In genomic region chr17:70683561-70684167, GRCm38 (mm10) we compare ENCODE assay signal across 8 mouse cellular contexts.
DNase-seq lines count a peak whose midpoint lies in the region; ATAC-seq and TF ChIP-seq lines count a peak whose summit lies in the region.

No protein-coding gene starts in this region.

- 0 out of 2 replicates have a peak, but pooled peaks cover 4% of the 10 kb centered on the region for H3K4me1 ChIP-seq in embryonic facial prominence, embryonic 14.5 days (ENCODE audit: control insufficient read depth, insufficient read depth, low read length)
- 0 out of 2 replicates have a peak, but pooled peaks cover 4% of the 10 kb centered on the region for H3K4me1 ChIP-seq in heart, embryonic 10.5 days
- H3K4me1 ChIP-seq in kidney, embryonic 14.5 days (ENCODE audit: control insufficient read depth, insufficient read depth, low read length) = no peaks in the 10 kb centered on the region
- H3K4me1 ChIP-seq in liver, adult 2 months (ENCODE audit: control insufficient read depth, insufficient read depth, low read length) = peaks cover 1% of the 10 kb centered on the region; the same call in 1 of the 2 replicates
- 0 out of 2 replicates have a peak, but pooled peaks cover 2% of the 10 kb centered on the region for H3K4me1 ChIP-seq in neural tube, embryonic 12.5 days

- no peak for TF ChIP-seq POLR2A in liver, adult 2 months (IDR thresholded peaks at IDR 0.05; ENCODE audit: extremely low read depth, insufficient read depth, low read length)

- DNase-seq in 416B (ENCODE audit: low read depth) = peak; percentile 56
- DNase-seq in adrenal gland, postnatal 4 days (ENCODE audit: low spot score in 2 of 2) = peak; percentile 50
- DNase-seq in embryonic facial prominence, embryonic 14.5 days (ENCODE audit: low spot score) = peak; percentile 82
- peak; percentile 84 for DNase-seq in heart, embryonic 10.5 days (ENCODE audit: low spot score)
- DNase-seq in liver, adult 2 months (ENCODE audit: extremely low read depth, low read depth, low spot score) = peak; percentile 30
- DNase-seq in telencephalon, adult 2 months (ENCODE audit: low read depth, low spot score) = peak; percentile 62

- no peaks in the 10 kb centered on the region for H3K9me3 ChIP-seq in embryonic facial prominence, embryonic 14.5 days (ENCODE audit: control insufficient read depth, low read length)
- H3K9me3 ChIP-seq in heart, embryonic 10.5 days = no peaks in the 10 kb centered on the region
- H3K9me3 ChIP-seq in kidney, embryonic 14.5 days (ENCODE audit: control insufficient read depth, low read length) = no peaks in the 10 kb centered on the region
- no peaks in the 10 kb centered on the region for H3K9me3 ChIP-seq in neural tube, embryonic 12.5 days

- WGBS in embryonic facial prominence, embryonic 14.5 days = 10% methylated on average over 15 of the region's 15 CpGs
- WGBS in heart, embryonic 10.5 days = 12% methylated on average over 15 of the region's 15 CpGs
- 14% methylated on average over 15 of the region's 15 CpGs for WGBS in kidney, embryonic 14.5 days
- WGBS in liver, adult 2 months = 13% methylated on average over 15 of the region's 15 CpGs
- 13% methylated on average over 15 of the region's 15 CpGs for WGBS in neural tube, embryonic 12.5 days

- H3K4me3 ChIP-seq in embryonic facial prominence, embryonic 14.5 days (ENCODE audit: low read depth, low read length) = no peak overlapping the region
- no peak overlapping the region for H3K4me3 ChIP-seq in heart, embryonic 10.5 days
- H3K4me3 ChIP-seq in kidney, embryonic 14.5 days (ENCODE audit: low read length) = no peak overlapping the region
- no peak overlapping the region for H3K4me3 ChIP-seq in liver, adult 2 months (ENCODE audit: insufficient read depth, low read depth, low read length)
- H3K4me3 ChIP-seq in neural tube, embryonic 12.5 days = no peak overlapping the region

- no peak overlapping the region for H3K9ac ChIP-seq in embryonic facial prominence, embryonic 14.5 days (ENCODE audit: low read depth, low read length)
- no peak overlapping the region for H3K9ac ChIP-seq in kidney, embryonic 14.5 days (ENCODE audit: low read depth, low read length)
- no peak overlapping the region for H3K9ac ChIP-seq in liver, adult 2 months (ENCODE audit: low read depth, low read length)
- H3K9ac ChIP-seq in neural tube, embryonic 12.5 days = no peak overlapping the region

- H3K79me2 ChIP-seq in liver, adult 2 months (ENCODE audit: control insufficient read depth, insufficient read depth, low read length) = no peaks in the 10 kb centered on the region

- no peaks in the 10 kb centered on the region for H3K27me3 ChIP-seq in embryonic facial prominence, embryonic 14.5 days (replicated peaks; ENCODE audit: control insufficient read depth, insufficient read depth, low read length)
- H3K27me3 ChIP-seq in heart, embryonic 10.5 days (ENCODE audit: insufficient read depth, poor library complexity, severe bottlenecking) = no peaks in the 10 kb centered on the region
- H3K27me3 ChIP-seq in kidney, embryonic 14.5 days (ENCODE audit: control insufficient read depth, insufficient read depth, low read length) = no peaks in the 10 kb centered on the region
- no peaks in the 10 kb centered on the region for H3K27me3 ChIP-seq in liver, adult 2 months (ENCODE audit: control insufficient read depth, insufficient read depth, low read length)
- H3K27me3 ChIP-seq in neural tube, embryonic 12.5 days (replicated peaks) = no peaks in the 10 kb centered on the region

- H3K27ac ChIP-seq in embryonic facial prominence, embryonic 14.5 days (replicated peaks; ENCODE audit: low read depth, low read length) = peak overlapping the region; percentile 12; the same call in 1 of the 2 replicates
- no peak overlapping the region for H3K27ac ChIP-seq in heart, embryonic 10.5 days
- H3K27ac ChIP-seq in kidney, embryonic 14.5 days (ENCODE audit: low read depth, low read length) = no peak overlapping the region
- H3K27ac ChIP-seq in liver, adult 2 months (replicated peaks; ENCODE audit: insufficient read depth, low read depth, low read length) = no peak overlapping the region
- H3K27ac ChIP-seq in neural tube, embryonic 12.5 days = no peak overlapping the region

- peak; percentile 97 for TF ChIP-seq CTCF in liver, adult 2 months (IDR thresholded peaks at IDR 0.05; ENCODE audit: low read depth, low read length)

- ATAC-seq in embryonic facial prominence, embryonic 14.5 days (ENCODE audit: low read depth) = peak; percentile 71
- peak; percentile 69 for ATAC-seq in kidney, embryonic 14.5 days (ENCODE audit: low FRiP score, low TSS enrichment)
- peak; percentile 63 for ATAC-seq in neural tube, embryonic 12.5 days (ENCODE audit: low FRiP score, low read depth)

- no peaks in the 10 kb centered on the region for H3K36me3 ChIP-seq in embryonic facial prominence, embryonic 14.5 days (ENCODE audit: control insufficient read depth, insufficient read depth, low read length)
- no peaks in the 10 kb centered on the region for H3K36me3 ChIP-seq in heart, embryonic 10.5 days
- no peaks in the 10 kb centered on the region for H3K36me3 ChIP-seq in kidney, embryonic 14.5 days (ENCODE audit: control insufficient read depth, insufficient read depth, low read length)
- no peaks in the 10 kb centered on the region for H3K36me3 ChIP-seq in liver, adult 2 months (ENCODE audit: control insufficient read depth, insufficient read depth, low read length)
- H3K36me3 ChIP-seq in neural tube, embryonic 12.5 days = no peaks in the 10 kb centered on the region

- no peak overlapping the region; the same call in 1 of the 2 replicates for H3K4me2 ChIP-seq in embryonic facial prominence, embryonic 14.5 days (ENCODE audit: low read depth, low read length)
- H3K4me2 ChIP-seq in kidney, embryonic 14.5 days (replicated peaks; ENCODE audit: low read depth, low read length) = no peak overlapping the region
- H3K4me2 ChIP-seq in neural tube, embryonic 12.5 days (replicated peaks) = no peak overlapping the region

Comparison
In these comparisons a context has a peak if more than half of its experiments do, and no peak if none do; other contexts are left out.
1. DNase-seq: peak in every context shown above with its lines; median percentile 84 in heart, embryonic 10.5 days; 82 in embryonic facial prominence, embryonic 14.5 days; 62 in telencephalon, adult 2 months; 56 in 416B; 50 in adrenal gland, postnatal 4 days; 30 in liver, adult 2 months.